Mouse (Mus musculus) frontal cortex, postnatal 25 days (tissue): Measurements from ENCODE around the gene Cfap44.

ENCODE experiments used
- DNase-seq, 2 experiments: peaks; one replicate each; pipeline ENCODE4 v3.0.0; 2022; ENCODE audit warnings: low spot score in 2 of 2

Cfap44 gene

DNA sequence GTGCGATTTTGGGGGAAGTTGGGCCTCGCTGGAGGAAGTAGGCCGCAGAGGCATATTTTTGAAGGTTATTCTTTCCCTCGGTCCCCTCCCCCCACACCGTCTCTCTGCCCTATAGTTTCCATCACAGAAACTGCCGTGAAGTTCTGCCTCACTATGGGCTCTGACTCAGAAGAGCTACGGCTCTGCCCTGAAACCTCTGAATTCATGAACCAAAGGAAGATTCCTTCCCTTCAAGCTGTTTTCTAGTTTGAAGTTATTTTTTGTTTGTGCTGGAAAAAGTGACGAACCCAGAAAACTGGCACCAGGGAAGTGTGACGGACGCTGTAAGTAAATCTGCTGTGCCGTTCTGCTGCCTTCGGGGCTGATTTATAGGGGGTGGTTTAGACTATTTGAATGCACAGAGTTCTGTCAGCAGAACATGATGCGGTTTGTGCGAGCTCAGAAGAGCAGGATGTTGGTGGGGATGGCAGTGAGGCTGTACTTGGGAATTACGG lies 102.4 kb downstream of the Cfap44 start:
- no peak for DNase-seq

DNA sequence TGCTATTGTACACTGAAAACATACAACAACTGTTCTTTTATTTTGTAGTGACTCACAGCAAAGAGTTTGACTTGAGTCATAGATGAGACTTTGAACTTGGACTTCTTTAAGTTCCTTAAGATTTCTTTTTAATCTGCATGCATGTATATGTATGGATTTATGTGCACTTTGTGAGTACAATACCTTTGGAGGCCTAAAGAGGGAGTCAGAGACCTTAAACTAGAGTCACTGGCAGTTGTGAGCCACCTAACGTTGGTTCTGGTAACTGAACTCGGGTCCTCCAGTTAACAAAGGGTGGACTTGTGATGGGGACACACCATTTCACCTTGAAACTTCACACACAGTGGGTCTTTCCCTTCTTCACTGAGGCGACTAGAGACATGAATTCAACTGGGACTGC lies 103.9 kb downstream of the Cfap44 start:
- DNase-seq, result no peak

- no peak for DNase-seq
Observed at GRCm38 (mm10) chr16:44501783-44502182, 107.2 kb downstream of the Cfap44 start.

GRCm38 (mm10) chr16:44502325-44502724 lies 107.7 kb downstream of the Cfap44 start:
- no peak for DNase-seq

- DNase-seq, result no peak
Observed at GRCm38 (mm10) chr16:44502895-44503575, 108.4 kb downstream of the Cfap44 start.

GRCm38 (mm10) chr16:44505243-44505642 lies 110.6 kb downstream of the Cfap44 start:
- no peak for DNase-seq

DNA sequence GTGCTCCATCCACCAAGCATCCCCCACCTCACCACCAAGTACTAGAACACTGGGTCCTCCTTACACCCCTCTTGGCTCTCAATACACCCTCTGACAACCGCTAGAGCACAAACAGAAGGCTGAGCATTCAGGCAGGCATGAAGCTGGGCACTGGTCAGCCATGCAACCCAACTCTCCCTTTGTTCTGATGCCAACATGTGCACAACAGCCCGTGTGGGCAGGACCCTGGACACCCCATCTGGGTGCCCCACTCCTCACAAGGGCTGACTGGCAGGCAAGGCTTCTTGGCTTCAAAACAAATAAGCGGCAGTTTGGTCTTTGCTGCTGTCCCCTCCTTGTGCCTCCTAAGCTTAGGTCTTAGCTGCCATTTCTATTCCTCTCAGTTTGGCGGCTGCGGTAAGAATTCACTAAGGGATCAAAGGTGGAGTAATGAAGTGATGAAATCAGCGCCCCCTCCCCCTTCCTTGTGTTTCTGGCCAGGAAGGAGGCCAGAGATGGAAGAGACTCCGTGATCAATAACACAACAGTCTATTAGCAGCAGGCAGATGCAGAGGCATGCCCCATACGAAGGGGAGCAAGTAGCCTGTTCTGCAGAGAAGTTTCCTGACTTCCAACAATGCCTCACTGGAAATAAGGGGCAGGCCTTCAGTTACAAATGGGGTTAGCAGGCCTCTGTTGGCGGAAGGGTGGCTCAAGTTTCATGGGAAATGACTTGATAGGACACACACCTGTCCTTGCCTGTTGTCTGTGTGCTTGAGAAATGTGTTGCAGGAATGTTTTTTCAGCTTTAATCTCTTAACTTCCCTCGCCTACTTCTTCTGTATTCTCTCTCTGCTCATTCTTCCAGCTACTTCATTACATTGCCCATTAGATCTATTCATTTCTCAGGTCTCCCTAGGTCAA lies 112.7 kb downstream of the Cfap44 start:
- no peak for DNase-seq

DNA sequence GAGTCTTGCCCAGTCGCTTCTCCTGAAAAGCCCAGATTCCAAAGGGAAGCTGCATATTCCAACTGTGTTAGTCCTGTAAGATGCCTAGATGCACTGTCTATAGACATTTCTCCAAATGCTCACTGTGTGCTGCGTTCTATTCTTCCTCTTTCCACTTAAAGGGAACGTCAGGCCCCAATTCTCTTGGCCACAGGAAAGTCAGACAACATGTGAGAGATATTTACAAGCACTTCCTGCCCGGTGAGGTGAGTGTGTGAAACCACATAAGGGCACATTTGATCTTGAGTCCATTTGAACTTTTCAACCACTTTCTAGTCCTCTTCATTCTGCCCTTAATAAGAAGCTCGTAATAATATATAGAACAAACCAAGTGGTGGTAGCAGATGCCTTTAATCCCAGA lies 113.4 kb downstream of the Cfap44 start:
- no peak for DNase-seq

DNA sequence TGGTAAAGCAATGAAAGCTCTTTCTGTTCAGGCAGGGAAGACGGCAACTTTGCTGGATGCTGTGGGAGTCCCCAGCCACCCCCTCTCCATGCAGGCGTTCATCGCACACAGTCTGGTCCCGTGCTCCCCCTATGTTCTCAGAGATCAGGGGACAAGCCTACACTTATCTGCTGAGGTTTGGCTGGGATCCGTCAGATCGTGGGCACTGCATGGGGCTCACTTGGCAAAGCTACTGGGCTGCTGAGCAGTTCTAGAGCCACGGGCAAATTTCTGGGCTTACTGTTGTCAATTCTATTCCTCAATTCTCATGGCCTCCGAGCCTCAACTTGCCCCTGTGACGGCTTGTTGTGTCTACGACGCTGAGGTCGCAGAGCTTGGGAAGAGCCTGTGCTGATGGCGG lies 114.2 kb downstream of the Cfap44 start:
- DNase-seq, result no peak

DNA sequence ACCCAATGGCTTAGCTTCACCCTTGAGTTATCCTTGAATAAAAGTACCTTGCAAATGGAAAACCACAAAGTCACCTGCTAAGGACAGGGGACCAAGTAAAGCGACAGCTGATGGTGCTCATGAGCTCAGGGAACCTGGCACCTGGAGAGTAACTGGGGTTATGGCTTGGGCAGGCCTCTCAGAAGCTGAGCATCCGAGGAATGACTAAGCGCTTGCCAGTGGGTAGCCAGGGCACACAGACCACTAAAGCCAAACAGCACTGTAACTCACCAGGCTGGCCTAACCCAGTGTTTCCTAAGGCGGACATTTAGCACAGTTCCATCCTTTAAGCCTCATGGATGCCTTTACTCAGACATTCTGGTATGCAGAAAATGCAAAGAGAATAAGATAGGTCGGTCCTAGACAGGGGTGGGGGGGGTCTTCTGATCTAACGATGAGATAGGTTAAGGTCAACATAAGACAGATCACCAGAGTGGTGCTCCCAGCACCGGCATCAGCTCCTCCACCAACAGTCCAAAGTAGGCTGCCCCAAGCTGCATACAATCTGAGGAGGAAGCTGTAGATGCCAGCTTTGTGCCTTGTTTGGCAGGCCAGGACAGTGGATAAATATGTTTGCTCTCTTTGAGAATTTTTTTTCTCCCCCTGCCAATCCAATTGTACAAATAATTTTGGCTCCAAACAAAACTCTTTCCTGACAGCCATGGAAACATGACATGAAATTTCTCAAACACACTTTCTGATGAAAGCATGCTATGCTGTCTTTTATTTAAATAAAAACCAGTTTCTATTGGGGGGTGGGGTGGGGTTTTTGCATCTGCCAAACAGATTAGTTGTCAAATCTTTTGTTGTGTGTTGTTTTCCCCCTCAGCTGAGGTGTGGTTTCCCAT lies 115.1 kb downstream of the Cfap44 start:
- DNase-seq, result no peak

DNA sequence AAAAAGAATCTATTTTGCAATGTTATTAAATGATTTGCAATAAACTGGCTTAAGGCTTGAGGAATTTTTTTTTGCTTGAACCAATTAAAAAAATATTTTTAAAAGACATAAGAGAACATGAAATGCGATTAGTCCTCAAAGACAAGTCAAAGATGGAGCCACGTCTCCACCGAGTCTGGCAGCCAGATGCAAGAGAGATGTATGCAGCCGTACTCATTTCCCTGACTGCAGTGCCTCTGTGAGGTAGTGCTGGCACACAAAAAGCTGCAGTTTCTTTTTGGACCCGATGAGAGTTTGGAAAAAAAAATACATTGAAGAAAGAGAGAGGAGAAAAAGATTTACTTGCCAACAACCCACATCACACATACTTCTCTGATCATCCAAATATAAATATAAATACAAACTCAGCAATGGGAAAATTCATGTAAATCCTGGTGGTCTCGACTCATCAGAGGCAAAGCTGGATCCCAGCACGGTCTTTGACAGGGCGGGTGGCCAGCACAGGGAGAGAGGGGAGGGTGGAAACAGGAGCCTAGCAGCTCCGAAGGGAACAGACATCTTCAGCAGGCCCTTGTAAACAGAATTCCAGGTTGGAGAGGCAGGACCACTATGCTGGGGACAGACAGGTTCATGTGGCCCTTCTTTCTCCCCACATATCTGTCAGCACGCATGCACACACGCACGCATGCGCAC lies 116.1 kb downstream of the Cfap44 start:
- no peak for DNase-seq

DNA sequence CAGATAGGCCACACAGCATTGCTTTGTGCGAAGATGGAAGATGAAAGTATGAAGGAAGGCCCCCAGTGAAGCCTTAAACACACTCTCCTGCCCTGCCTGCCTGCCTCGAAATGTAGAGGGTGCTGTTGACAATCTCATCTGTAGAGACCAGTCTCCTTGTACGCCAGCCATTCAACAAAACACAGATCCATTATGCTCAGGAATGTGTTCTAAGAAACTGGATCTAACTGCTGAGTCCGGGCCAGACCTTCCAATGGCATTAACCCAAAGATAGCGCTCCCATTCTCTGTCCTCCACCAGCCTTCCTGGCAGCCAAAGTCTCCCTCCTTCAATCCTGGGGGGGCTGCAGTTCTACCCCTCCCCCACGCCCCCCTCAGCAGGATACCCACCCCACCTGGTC lies 121.9 kb downstream of the Cfap44 start:
- no peak for DNase-seq

DNA sequence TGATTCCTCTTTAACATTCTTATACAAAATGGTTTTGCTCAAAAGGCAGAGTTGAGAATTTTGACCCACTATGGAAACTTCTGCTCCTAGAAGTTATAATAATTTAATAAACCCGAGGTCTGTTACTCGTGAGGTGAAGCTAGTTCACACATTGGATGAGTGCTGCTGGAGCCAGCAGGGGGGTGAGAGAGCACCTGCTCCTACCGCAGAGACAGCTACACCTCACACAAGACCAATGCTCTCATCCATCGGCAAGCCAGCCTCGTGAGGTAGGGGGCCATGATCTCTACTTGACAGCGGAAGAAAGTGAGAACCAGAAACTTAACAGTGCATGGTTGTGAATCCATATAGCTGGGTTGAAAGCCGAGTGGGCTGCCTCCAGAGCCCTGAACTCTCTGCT lies 129.0 kb downstream of the Cfap44 start:
- DNase-seq, result no peak

DNA sequence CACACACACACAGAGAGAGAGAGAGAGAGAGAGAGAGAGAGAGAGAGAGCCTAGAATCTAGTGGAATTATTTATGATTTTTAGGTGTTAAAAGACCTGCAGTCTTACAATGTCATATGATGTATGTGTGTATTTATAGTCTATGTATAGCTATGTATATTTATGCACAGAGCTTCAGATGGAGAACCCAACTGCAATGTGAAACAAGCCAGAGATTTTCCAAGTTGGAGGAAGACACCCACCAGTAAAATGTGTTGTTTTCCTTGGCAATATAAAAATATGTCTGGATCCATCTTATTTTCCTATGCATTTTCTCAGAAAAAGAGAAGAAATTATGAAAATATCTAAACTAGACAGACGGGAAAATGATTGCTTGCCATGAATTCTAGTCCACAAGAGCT lies 131.4 kb downstream of the Cfap44 start:
- DNase-seq, result no peak

GRCm38 (mm10) chr16:44526689-44527088 lies 132.1 kb downstream of the Cfap44 start:
- DNase-seq, result no peak

GRCm38 (mm10) chr16:44527218-44527905 lies 132.8 kb downstream of the Cfap44 start:
- no peak for DNase-seq

DNA sequence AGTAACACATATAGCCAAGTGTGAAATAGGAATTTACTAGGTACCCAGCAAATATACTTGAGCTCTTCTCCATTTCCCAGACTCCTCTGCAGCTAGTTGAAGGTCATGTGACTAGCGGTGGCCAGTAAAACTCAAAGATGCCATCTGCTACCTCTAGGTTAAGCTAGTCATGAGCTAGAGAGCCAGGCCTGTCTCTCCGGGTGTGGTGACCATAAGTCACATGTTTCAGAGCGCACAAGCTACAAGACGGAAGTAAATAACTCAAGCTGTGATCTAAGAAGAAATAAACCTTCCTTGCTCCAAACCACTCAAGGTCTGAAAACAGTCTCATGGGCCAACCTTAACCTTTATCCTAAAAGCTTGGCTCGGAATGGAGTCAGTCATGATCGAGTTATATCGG lies 134.4 kb downstream of the Cfap44 start:
- no peak for DNase-seq

GRCm38 (mm10) chr16:44529691-44530090 lies 135.1 kb downstream of the Cfap44 start:
- DNase-seq, result no peak

DNA sequence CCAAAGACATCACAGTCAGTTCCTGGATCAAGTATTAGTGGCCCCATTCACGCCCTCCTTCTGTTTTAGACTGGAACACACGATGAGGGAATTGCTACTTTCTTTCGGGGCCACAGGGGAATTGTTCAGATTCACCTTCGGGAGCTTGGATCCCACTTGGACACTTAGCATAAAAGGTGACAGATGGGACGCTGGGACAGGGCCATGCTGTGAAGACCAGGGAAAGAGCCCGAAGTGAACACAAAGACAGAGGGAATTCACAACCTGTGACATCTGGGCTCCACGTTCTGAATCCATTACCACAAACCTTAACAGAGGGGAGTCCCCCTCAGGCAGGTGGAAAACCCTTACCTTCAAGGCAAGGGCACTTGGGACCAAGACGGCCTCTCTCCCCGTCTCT lies 135.6 kb downstream of the Cfap44 start:
- DNase-seq, result no peak

- DNase-seq, result no peak
Observed at GRCm38 (mm10) chr16:44530829-44531228, 136.2 kb downstream of the Cfap44 start.
